Comparison of ENCODE assay signal across 8 mouse cellular contexts in the genomic region with DNA sequence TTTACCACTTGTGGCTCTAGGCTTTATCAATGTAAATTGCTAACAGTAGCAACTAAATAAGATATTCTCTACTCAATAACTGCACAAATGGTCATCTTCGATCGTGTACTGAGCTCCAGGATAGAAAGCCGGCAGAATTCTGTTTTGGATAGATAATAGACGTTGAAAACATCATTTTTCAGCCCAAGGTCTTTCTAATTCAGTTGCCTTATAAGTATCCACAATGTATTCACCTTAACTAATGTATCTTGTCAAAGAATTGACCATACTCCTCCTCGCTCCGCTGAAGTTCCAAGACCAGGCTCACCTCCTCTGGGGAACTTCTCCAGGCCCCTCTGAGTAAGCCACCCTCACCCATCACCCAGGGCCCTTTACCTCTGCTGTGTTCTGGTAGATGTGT. TPM values are rescaled to one million over a fixed set of nuclear protein-coding genes. Genes with fewer than 3 reads are reported as not detected.
DNase-seq lines count a peak whose midpoint lies in the region; ATAC-seq and TF ChIP-seq lines count a peak whose summit lies in the region.

No protein-coding gene starts in this region.

- no peaks in the 10 kb centered on the region for H3K9me3 ChIP-seq in embryonic facial prominence, embryonic 15.5 days (replicated peaks)
- H3K9me3 ChIP-seq in intestine, embryonic 16.5 days (ENCODE audit: control insufficient read depth, low read length): no peaks in the 10 kb centered on the region
- peaks cover 5% of the 10 kb centered on the region; the same call in 1 of the 2 replicates for H3K9me3 ChIP-seq in neural tube, embryonic 12.5 days

- intact Hi-C loops in left cerebral cortex, adult 2 months (cut with DNase I): loop anchor here (2.0 to 5.0 kb wide), 3 partner anchors 84 to 207 kb away; a partner anchor contains a TSS
- intact Hi-C loops in left cerebral cortex, postnatal 36 days (cut with DNase I): no loop called here

- WGBS in embryonic facial prominence, embryonic 15.5 days: 39% methylated on average over 6 of the region's 6 CpGs
- WGBS in intestine, embryonic 16.5 days: 42% methylated on average over 6 of the region's 6 CpGs
- 50% methylated on average over 6 of the region's 6 CpGs for WGBS in neural tube, embryonic 12.5 days

- H3K4me1 ChIP-seq in embryonic facial prominence, embryonic 15.5 days: peaks cover 7% of the 10 kb centered on the region; the same call in 1 of the 2 replicates
- 0 out of 2 replicates have a peak, but pooled peaks cover 3% of the 10 kb centered on the region for H3K4me1 ChIP-seq in intestine, embryonic 16.5 days (ENCODE audit: control insufficient read depth, insufficient read depth, low read length)
- H3K4me1 ChIP-seq in neural tube, embryonic 12.5 days: 0 out of 2 replicates have a peak, but pooled peaks cover 6% of the 10 kb centered on the region

- no peak overlapping the region for H3K9ac ChIP-seq in embryonic facial prominence, embryonic 15.5 days
- no peak overlapping the region for H3K9ac ChIP-seq in intestine, embryonic 16.5 days (ENCODE audit: low read depth, low read length)
- H3K9ac ChIP-seq in neural tube, embryonic 12.5 days: 0 out of 2 replicates have a peak overlapping the region, but pooled peaks have one; percentile 87

- H3K4me3 ChIP-seq in left cerebral cortex, adult 2 months: peak overlapping the region; percentile 71
- peak overlapping the region; percentile 80 for H3K4me3 ChIP-seq in embryonic facial prominence, embryonic 15.5 days (replicated peaks)
- H3K4me3 ChIP-seq in intestine, embryonic 16.5 days (ENCODE audit: low read length): peak overlapping the region; percentile 80
- peak overlapping the region; percentile 73 for H3K4me3 ChIP-seq in neural tube, embryonic 12.5 days

- DNase-seq in left cerebral cortex, adult 2 months (ENCODE audit: extremely low spot score in 1 of 2, low spot score in 2 of 2): no peak
- DNase-seq in left cerebral cortex, postnatal 36 days (ENCODE audit: low spot score in 2 of 2): no peak
- no peak for DNase-seq in thymus, postnatal 25 days
- no peak for DNase-seq in gastrocnemius, adult 18-20 months (ENCODE audit: low spot score)

- ATAC-seq in embryonic facial prominence, embryonic 15.5 days (ENCODE audit: insufficient number of reproducible peaks, low FRiP score, low TSS enrichment, low read depth): no peak
- ATAC-seq in intestine, embryonic 16.5 days: no peak
- no peak for ATAC-seq in neural tube, embryonic 12.5 days (ENCODE audit: low FRiP score, low read depth)
- ATAC-seq in megakaryocyte progenitor cell, adult 5-6 weeks (replicated peaks; ENCODE audit: poor library complexity): no peak

- peak overlapping the region; percentile 73 for H3K4me2 ChIP-seq in embryonic facial prominence, embryonic 15.5 days (replicated peaks)
- peak overlapping the region; percentile 88 for H3K4me2 ChIP-seq in intestine, embryonic 16.5 days (ENCODE audit: low read depth, low read length)
- peak overlapping the region; percentile 73 for H3K4me2 ChIP-seq in neural tube, embryonic 12.5 days (replicated peaks)

- H3K36me3 ChIP-seq in embryonic facial prominence, embryonic 15.5 days: peaks cover 16% of the 10 kb centered on the region
- H3K36me3 ChIP-seq in intestine, embryonic 16.5 days (ENCODE audit: control insufficient read depth, insufficient read depth, low read length): no peaks in the 10 kb centered on the region; the same call in 1 of the 2 replicates
- peaks cover 17% of the 10 kb centered on the region for H3K36me3 ChIP-seq in neural tube, embryonic 12.5 days

- H3K27me3 ChIP-seq in embryonic facial prominence, embryonic 15.5 days: no peaks in the 10 kb centered on the region
- H3K27me3 ChIP-seq in intestine, embryonic 16.5 days (replicated peaks; ENCODE audit: control insufficient read depth, insufficient read depth, low read length): no peaks in the 10 kb centered on the region
- H3K27me3 ChIP-seq in neural tube, embryonic 12.5 days (replicated peaks): no peaks in the 10 kb centered on the region

- H3K27ac ChIP-seq in left cerebral cortex, adult 2 months: no peak overlapping the region
- no peak overlapping the region for H3K27ac ChIP-seq in embryonic facial prominence, embryonic 15.5 days (replicated peaks)
- H3K27ac ChIP-seq in intestine, embryonic 16.5 days (ENCODE audit: low read length): no peak overlapping the region
- no peak overlapping the region for H3K27ac ChIP-seq in neural tube, embryonic 12.5 days

- no peak for TF ChIP-seq CTCF in left cerebral cortex, adult 2 months (IDR thresholded peaks at IDR 0.05)

RNA-seq across cellular contexts. Expression of a gene that starts 1.2 kb away (rescaled TPM):
- 10 to 100 TPM; 36.4 to 40.6 TPM for total RNA-seq in left cerebral cortex, adult 2 months (2021)
- total RNA-seq in left cerebral cortex, postnatal 36 days (2021): 10 to 100 TPM; 42.6 TPM
- polyA plus RNA-seq in embryonic facial prominence, embryonic 15.5 days (2015; fragmentation: Nextera tagmentation; extraction: Ambion mirVana): 30.4 and 34.5 TPM in 2 replicates
- polyA plus RNA-seq in intestine, embryonic 16.5 days (2015; fragmentation: Nextera tagmentation; extraction: Ambion mirVana): 9.1 and 9.9 TPM in 2 replicates
- 95.0 and 98.6 TPM in 2 replicates for polyA plus RNA-seq in neural tube, embryonic 12.5 days (2016; fragmentation: Nextera tagmentation; extraction: Ambion mirVana)
- 0.49 and 3.5 TPM in 2 replicates for total RNA-seq in megakaryocyte progenitor cell, adult 5-6 weeks (2015)
- 0.54 and 2.4 TPM in 2 replicates for total RNA-seq in megakaryocyte progenitor cell, adult 5-6 weeks (2017)
- 1 to 10 TPM in 1 of 2 experiments, under 1 TPM in 1; 0.36 to 1.1 TPM for total RNA-seq in gastrocnemius, adult 18-20 months (2021)

RNA-seq across cellular contexts. Expression of a gene that starts 40.3 kb away (rescaled TPM):
- total RNA-seq in left cerebral cortex, adult 2 months (2021): 10 to 100 TPM; 85.3 to 89.8 TPM
- total RNA-seq in left cerebral cortex, postnatal 36 days (2021): 10 to 100 TPM; 76.3 to 92.1 TPM
- polyA plus RNA-seq in embryonic facial prominence, embryonic 15.5 days (2015; fragmentation: Nextera tagmentation; extraction: Ambion mirVana): 128 and 142 TPM in 2 replicates
- polyA plus RNA-seq in intestine, embryonic 16.5 days (2015; fragmentation: Nextera tagmentation; extraction: Ambion mirVana): 130 and 132 TPM in 2 replicates
- polyA plus RNA-seq in neural tube, embryonic 12.5 days (2016; fragmentation: Nextera tagmentation; extraction: Ambion mirVana): 159 and 161 TPM in 2 replicates
- total RNA-seq in megakaryocyte progenitor cell, adult 5-6 weeks (2015): 63.6 and 73.0 TPM in 2 replicates
- total RNA-seq in megakaryocyte progenitor cell, adult 5-6 weeks (2017): 86.8 and 99.8 TPM in 2 replicates
- total RNA-seq in gastrocnemius, adult 18-20 months (2021): 10 to 100 TPM; 22.9 to 30.8 TPM

RNA-seq across cellular contexts. Expression of a gene that starts 54.3 kb away (rescaled TPM):
- 1 to 10 TPM; 1.1 to 2.5 TPM for total RNA-seq in left cerebral cortex, adult 2 months (2021)
- total RNA-seq in left cerebral cortex, postnatal 36 days (2021): 1 to 10 TPM; 1.4 to 2.2 TPM
- polyA plus RNA-seq in embryonic facial prominence, embryonic 15.5 days (2015; fragmentation: Nextera tagmentation; extraction: Ambion mirVana): 23.3 and 24.5 TPM in 2 replicates
- polyA plus RNA-seq in intestine, embryonic 16.5 days (2015; fragmentation: Nextera tagmentation; extraction: Ambion mirVana): 33.8 and 41.6 TPM in 2 replicates
- 66.0 and 66.3 TPM in 2 replicates for polyA plus RNA-seq in neural tube, embryonic 12.5 days (2016; fragmentation: Nextera tagmentation; extraction: Ambion mirVana)
- total RNA-seq in megakaryocyte progenitor cell, adult 5-6 weeks (2015): 37.9 and 38.9 TPM in 2 replicates
- total RNA-seq in megakaryocyte progenitor cell, adult 5-6 weeks (2017): 22.4 and 25.9 TPM in 2 replicates
- total RNA-seq in gastrocnemius, adult 18-20 months (2021): not detected

Comparison
In these comparisons a context has a peak if more than half of its experiments do, and no peak if none do; other contexts are left out.
1. RNA of a gene that starts 1.2 kb away (total RNA-seq): 42.6 TPM in left cerebral cortex, postnatal 36 days and 36.4 to 40.6 TPM in left cerebral cortex, adult 2 months; 0.49 to 3.5 TPM in megakaryocyte progenitor cell, adult 5-6 weeks and 0.36 to 1.1 TPM in gastrocnemius, adult 18-20 months; every median in the first group is over 4 times any median in the second.
2. RNA of a gene that starts 54.3 kb away (total RNA-seq): 22.4 to 38.9 TPM in megakaryocyte progenitor cell, adult 5-6 weeks; 1.1 to 2.5 TPM in left cerebral cortex, adult 2 months, 1.4 to 2.2 TPM in left cerebral cortex, postnatal 36 days and not detected in gastrocnemius, adult 18-20 months; every median in the first group is over 4 times any median in the second.
3. Peak in every context shown above with its lines, with median percentiles within 50 percentile points of each other: H3K4me3 ChIP-seq and H3K4me2 ChIP-seq.